Mouse (Mus musculus): ENCODE measurements around the gene Ormdl2.

Gene Ormdl2

GRCm38 (mm10) chr10:128804271-128805091, 17.0 kb downstream of the Ormdl2 start, which contains the start of gene Tmem198b:
TSS of gene Tmem198b (minus strand) at chr10:128804370.
- intact Hi-C loops (cut with DNase I), result loop anchor here (5.0 kb wide), 2 partner anchors 57 to 72 kb away; partner anchors contain the start of gene Pym1

GRCm38 (mm10) chr10:128803771-128804270, 17.6 kb downstream of the Ormdl2 start, which contains the start of gene Dnajc14:
TSS of gene Dnajc14 (plus strand) at chr10:128804062.
- intact Hi-C loops (cut with DNase I), result loop anchor here (5.0 kb wide), 2 partner anchors 57 to 72 kb away; partner anchors contain the start of gene Pym1

- intact Hi-C loops (cut with DNase I), result loop anchor here (5.0 kb wide), 2 partner anchors 56 to 71 kb away; partner anchors contain the start of gene Pym1
These were observed 18.1 kb downstream of the Ormdl2 start for GRCm38 (mm10) chr10:128803361-128803760.

GRCm38 (mm10) chr10:128802956-128803355, 18.5 kb downstream of the Ormdl2 start:
- intact Hi-C loops (cut with DNase I), result loop anchor here (5.0 kb wide), 2 partner anchors 56 to 71 kb away; partner anchors contain the start of gene Pym1

GRCm38 (mm10) chr10:128801981-128802495, 19.4 kb downstream of the Ormdl2 start:
- intact Hi-C loops (cut with DNase I), result loop anchor here (5.0 kb wide), 2 partner anchors 55 to 70 kb away; partner anchors contain the start of gene Pym1

GRCm38 (mm10) chr10:128798676-128799075, 22.8 kb downstream of the Ormdl2 start:
- intact Hi-C loops (cut with DNase I), result no loop called here

- intact Hi-C loops (cut with DNase I), result no loop called here
These were observed 25.9 kb downstream of the Ormdl2 start for GRCm38 (mm10) chr10:128795581-128795980.

GRCm38 (mm10) chr10:128794391-128794790, 27.1 kb downstream of the Ormdl2 start:
- intact Hi-C loops (cut with DNase I), result no loop called here

- intact Hi-C loops (cut with DNase I), result no loop called here
These were observed 28.2 kb downstream of the Ormdl2 start for GRCm38 (mm10) chr10:128793258-128793657.

- intact Hi-C loops (cut with DNase I), result no loop called here
These were observed 29.4 kb downstream of the Ormdl2 start for GRCm38 (mm10) chr10:128792041-128792440.

- intact Hi-C loops (cut with DNase I), result no loop called here
These were observed 30.9 kb downstream of the Ormdl2 start, which contains the start of gene Mmp19 for GRCm38 (mm10) chr10:128790398-128791124. TSS of gene Mmp19 (plus strand) at chr10:128790910.

GRCm38 (mm10) chr10:128780200-128780599, 41.2 kb downstream of the Ormdl2 start:
- intact Hi-C loops (cut with DNase I), result no loop called here

GRCm38 (mm10) chr10:128779011-128779795, 42.2 kb downstream of the Ormdl2 start:
- intact Hi-C loops (cut with DNase I), result no loop called here

GRCm38 (mm10) chr10:128778441-128778840, 43.0 kb downstream of the Ormdl2 start:
- intact Hi-C loops (cut with DNase I), result no loop called here

GRCm38 (mm10) chr10:128773685-128774084, 47.8 kb downstream of the Ormdl2 start:
- intact Hi-C loops (cut with DNase I), result no loop called here

- intact Hi-C loops (cut with DNase I), result no loop called here
These were observed 48.5 kb downstream of the Ormdl2 start for GRCm38 (mm10) chr10:128772895-128773294.

All from adrenal gland (tissue).